Mouse (Mus musculus): ENCODE results near the gene Sycn.

The Sycn gene

GRCm38 (mm10) chr7:28587644-28588043, 47.0 kb downstream of the Sycn start:
- no peak for DNase-seq

All from heart, adult 11 months (tissue).